In the genomic region with DNA sequence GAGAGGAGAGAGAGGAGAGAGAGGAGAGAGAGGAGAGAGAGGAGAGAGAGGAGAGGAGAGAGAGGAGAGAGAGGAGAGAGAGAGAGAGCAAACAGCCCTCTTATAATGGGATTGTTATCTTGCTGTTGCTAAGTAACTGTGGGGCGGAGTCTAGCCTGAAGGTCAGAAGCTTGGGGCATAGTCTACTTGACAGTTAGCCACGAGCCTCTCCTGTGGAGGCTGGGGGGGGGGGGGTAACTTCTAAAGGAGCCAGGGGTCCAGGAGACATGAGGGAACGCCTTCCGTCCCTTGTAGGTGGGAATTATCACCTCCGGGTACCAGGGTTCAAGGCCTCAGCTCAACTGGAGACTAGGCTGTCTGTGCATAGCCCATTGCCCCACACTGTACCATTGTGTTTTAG, we compare ENCODE assay signal across 14 mouse cellular contexts. TPM values are rescaled to one million over a fixed set of nuclear protein-coding genes. Genes with fewer than 3 reads are reported as not detected.
DNase-seq lines count a peak whose midpoint lies in the region; ATAC-seq lines count a peak whose summit lies in the region.
"Had no signal": no experiment of that assay in that cellular context is flagged by ENCODE, and none has a peak within 500 bp of the region (broad histone marks: within the 10 kb centered on the region; RNA-seq: fewer than 3 reads in every experiment).

No protein-coding gene starts in this region.

- ATAC-seq in megakaryocyte progenitor cell, adult 5-6 weeks (replicated peaks; ENCODE audit: poor library complexity): no peak
- ATAC-seq: forebrain, postnatal 0 days; intestine, postnatal 0 days had no signal

- peak; percentile 73 for DNase-seq in adrenal gland, adult 2 months
- no peak for DNase-seq in adrenal gland, adult 8-10 months
- DNase-seq in ovary, adult 18-20 months (ENCODE audit: low spot score): peak; percentile 12
- no peak for DNase-seq in ovary, postnatal 10 days (ENCODE audit: low spot score)
- peak; percentile 74 to 82 for DNase-seq in kidney, postnatal 25 days
- peak; percentile 40 for DNase-seq in testis, postnatal 14 days (ENCODE audit: low spot score)
- DNase-seq in cerebellum, postnatal 25 days: no peak
- DNase-seq: cerebellum, postnatal 36 days; forebrain, postnatal 0 days; gastrocnemius, postnatal 36 days; spleen, adult 18-20 months; thymus, adult 18-20 months had no signal

RNA-seq across cellular contexts. Expression of a gene that starts 3.1 kb away (rescaled TPM):
- total RNA-seq in adrenal gland, adult 2 months (2021): 10 to 100 TPM; 20.4 to 46.6 TPM
- polyA plus RNA-seq in adrenal gland, adult 2 months (2012; rRNA removed): 1.8 and 3.2 TPM in 2 replicates
- 10 to 100 TPM; 21.4 to 45.0 (median 27.9) TPM for total RNA-seq in adrenal gland, adult 8-10 months (2022)
- total RNA-seq in megakaryocyte progenitor cell, adult 5-6 weeks (2015): 33.6 and 42.2 TPM in 2 replicates
- total RNA-seq in megakaryocyte progenitor cell, adult 5-6 weeks (2017): 58.3 and 61.4 TPM in 2 replicates

RNA-seq across cellular contexts. Expression of a gene that starts 49.6 kb away (rescaled TPM):
- under 1 TPM; 0.23 to 0.62 TPM for total RNA-seq in adrenal gland, adult 2 months (2021)
- polyA plus RNA-seq in adrenal gland, adult 2 months (2012; rRNA removed): 0.03 and 0.15 TPM in 2 replicates
- 1 to 10 TPM in 1 of 4 experiments, under 1 TPM in 3; 0.16 to 1.8 (median 0.60) TPM for total RNA-seq in adrenal gland, adult 8-10 months (2022)
- 2.2 and 2.8 TPM in 2 replicates for total RNA-seq in megakaryocyte progenitor cell, adult 5-6 weeks (2015)
- total RNA-seq in megakaryocyte progenitor cell, adult 5-6 weeks (2017): 4.8 and 10.0 TPM in 2 replicates

RNA-seq across cellular contexts. Expression of a gene that starts 56.6 kb away (rescaled TPM):
- total RNA-seq in adrenal gland, adult 2 months (2021): 100 to 1,000 TPM in 1 of 2 experiments, 10 to 100 TPM in 1; 68.8 to 379 TPM
- polyA plus RNA-seq in adrenal gland, adult 2 months (2012; rRNA removed): 214 and 283 TPM in 2 replicates
- total RNA-seq in adrenal gland, adult 8-10 months (2022): 100 to 1,000 TPM in 2 of 4 experiments, 10 to 100 TPM in 2; 68.2 to 344 (median 173) TPM
- total RNA-seq in megakaryocyte progenitor cell, adult 5-6 weeks (2015): 2.5 and 3.5 TPM in 2 replicates
- 4.6 and 5.3 TPM in 2 replicates for total RNA-seq in megakaryocyte progenitor cell, adult 5-6 weeks (2017)

Comparison
In these comparisons a context has a peak if more than half of its experiments do, and no peak if none do; other contexts are left out.
1. DNase-seq: peak in adrenal gland, adult 2 months (single experiment), ovary, adult 18-20 months (single experiment), kidney, postnatal 25 days (2 of 2) and testis, postnatal 14 days (single experiment); none in adrenal gland, adult 8-10 months (single experiment), ovary, postnatal 10 days (single experiment) and cerebellum, postnatal 25 days (0 of 2).
2. RNA of a gene that starts 56.6 kb away (total RNA-seq): 68.8 to 379 TPM in adrenal gland, adult 2 months and 68.2 to 344 TPM in adrenal gland, adult 8-10 months; 2.5 to 5.3 TPM in megakaryocyte progenitor cell, adult 5-6 weeks; every median in the first group is over 10 times any median in the second.